Mouse (Mus musculus): ENCODE measurements around the gene Mycl. TPM values are rescaled to one million over a fixed set of nuclear protein-coding genes. Genes with fewer than 3 reads are reported as not detected.

Mycl gene
- polyA plus RNA-seq, 1 experiment from 2014 or later, result 7.1 TPM

- H3K9ac ChIP-seq (ENCODE audit: low read depth, low read length), result no peak overlapping the region
- H3K4me3 ChIP-seq (replicated peaks; ENCODE audit: low read depth, low read length), result no peak overlapping the region
- H3K4me1 ChIP-seq (replicated peaks; ENCODE audit: insufficient read depth, low read length), result peaks cover 4% of the 10 kb centered on the region; the same call in 1 of the 2 replicates
- no peak overlapping the region for H3K4me2 ChIP-seq (ENCODE audit: low read length)
- no peak overlapping the region for H3K27ac ChIP-seq
- TF ChIP-seq CTCF (IDR thresholded peaks at IDR 0.05; ENCODE audit: low read depth), result no peak
- DNase-seq (ENCODE audit: low spot score), result no peak
- 0 out of 2 replicates have a peak, but pooled peaks cover 7% of the 10 kb centered on the region for H3K27me3 ChIP-seq (ENCODE audit: insufficient read depth, low read length)
- 74% methylated on average over 3 of the region's 3 CpGs for WGBS
- H3K9me3 ChIP-seq (replicated peaks; ENCODE audit: low read length), result no peaks in the 10 kb centered on the region
- ATAC-seq (replicated peaks; ENCODE audit: low FRiP score, low read depth), result no peak
- H3K36me3 ChIP-seq (ENCODE audit: insufficient read depth, low read length), result no peaks in the 10 kb centered on the region
These were observed 15.6 kb upstream of the Mycl start for GRCm38 (mm10) chr4:122979826-122980225.

DNA sequence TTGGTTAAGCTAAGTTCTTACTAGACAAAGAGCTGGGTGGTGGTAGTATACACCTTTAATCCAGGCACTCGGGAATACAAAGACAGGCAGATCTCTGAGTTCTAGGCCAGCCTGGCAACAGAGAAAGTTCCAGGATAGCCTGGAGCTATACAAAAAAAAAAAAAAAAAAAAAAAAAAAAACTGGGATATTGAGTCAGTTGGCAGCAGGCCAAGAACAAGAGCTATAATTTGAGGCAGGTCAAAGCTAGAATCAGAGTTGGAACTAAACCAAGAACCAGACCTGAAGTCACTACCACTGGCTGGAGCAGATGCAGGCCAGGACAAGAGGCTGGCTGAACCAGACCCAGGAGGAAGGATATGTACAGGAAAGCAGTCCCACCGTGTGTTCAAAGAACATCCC lies 14.8 kb upstream of the Mycl start:
- TF ChIP-seq CTCF (IDR thresholded peaks at IDR 0.05; ENCODE audit: low read depth), result no peak
- WGBS, result 56% methylated on average over 2 of the region's 2 CpGs
- ATAC-seq (replicated peaks; ENCODE audit: low FRiP score, low read depth), result no peak

GRCm38 (mm10) chr4:122981238-122981637 lies 14.2 kb upstream of the Mycl start:
- Histone ChIP-seq H3K27ac (no peak overlapping the region), H3K4me3 (replicated peaks; ENCODE audit: low read depth, low read length) (no peak overlapping the region), H3K4me2 (ENCODE audit: low read length) (no peak overlapping the region), H3K9ac (ENCODE audit: low read depth, low read length) (no peak overlapping the region), H3K9me3 (replicated peaks; ENCODE audit: low read length) (no peaks in the 10 kb centered on the region), H3K4me1 (replicated peaks; ENCODE audit: insufficient read depth, low read length) (peaks cover 4% of the 10 kb centered on the region; the same call in 1 of the 2 replicates), H3K36me3 (ENCODE audit: insufficient read depth, low read length) (no peaks in the 10 kb centered on the region), H3K27me3 (ENCODE audit: insufficient read depth, low read length) (0 out of 2 replicates have a peak, but pooled peaks cover 7% of the 10 kb centered on the region)
- 76% methylated on average over 7 of the region's 7 CpGs for WGBS
- DNase-seq (ENCODE audit: low spot score) (no peak), ATAC-seq (replicated peaks; ENCODE audit: low FRiP score, low read depth) (no peak)
- no peak for TF ChIP-seq CTCF (IDR thresholded peaks at IDR 0.05; ENCODE audit: low read depth)

More for the DNA sequence above, 14.8 kb upstream of the Mycl start:
- H3K4me1 ChIP-seq (replicated peaks; ENCODE audit: insufficient read depth, low read length), result peaks cover 4% of the 10 kb centered on the region; the same call in 1 of the 2 replicates
- no peak for DNase-seq (ENCODE audit: low spot score)
- 0 out of 2 replicates have a peak, but pooled peaks cover 7% of the 10 kb centered on the region for H3K27me3 ChIP-seq (ENCODE audit: insufficient read depth, low read length)
- no peak overlapping the region for H3K4me2 ChIP-seq (ENCODE audit: low read length)
- H3K4me3 ChIP-seq (replicated peaks; ENCODE audit: low read depth, low read length), result no peak overlapping the region
- H3K9me3 ChIP-seq (replicated peaks; ENCODE audit: low read length), result no peaks in the 10 kb centered on the region
- H3K27ac ChIP-seq, result no peak overlapping the region
- no peak overlapping the region for H3K9ac ChIP-seq (ENCODE audit: low read depth, low read length)
- H3K36me3 ChIP-seq (ENCODE audit: insufficient read depth, low read length), result no peaks in the 10 kb centered on the region

DNA sequence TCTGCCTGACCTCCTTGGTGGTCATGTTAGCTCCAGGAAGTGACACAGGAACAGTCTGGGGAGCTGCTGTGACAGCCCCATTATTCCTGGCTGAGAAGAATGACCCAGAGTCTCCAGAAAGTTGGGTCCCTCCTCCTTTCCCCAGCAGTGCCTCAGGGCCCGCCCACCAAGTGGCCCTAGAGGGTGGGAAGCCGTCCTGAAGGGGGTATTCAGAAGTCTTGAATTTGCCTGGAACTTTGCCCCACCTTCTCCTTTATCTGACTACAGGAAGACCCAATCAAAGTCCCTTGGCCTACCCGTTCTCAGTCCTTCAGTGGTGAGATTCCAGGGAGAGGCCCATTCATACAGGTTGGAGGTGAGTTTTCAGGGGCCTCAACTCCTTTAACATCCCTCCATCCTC lies 13.5 kb upstream of the Mycl start:
- H3K36me3 ChIP-seq (ENCODE audit: insufficient read depth, low read length), result no peaks in the 10 kb centered on the region
- no peak overlapping the region for H3K9ac ChIP-seq (ENCODE audit: low read depth, low read length)
- no peak for DNase-seq (ENCODE audit: low spot score)
- H3K9me3 ChIP-seq (replicated peaks; ENCODE audit: low read length), result no peaks in the 10 kb centered on the region
- 54% methylated on average over 3 of the region's 3 CpGs for WGBS
- 0 out of 2 replicates have a peak, but pooled peaks cover 7% of the 10 kb centered on the region for H3K27me3 ChIP-seq (ENCODE audit: insufficient read depth, low read length)
- no peak overlapping the region for H3K4me2 ChIP-seq (ENCODE audit: low read length)
- no peak for TF ChIP-seq CTCF (IDR thresholded peaks at IDR 0.05; ENCODE audit: low read depth)
- H3K4me1 ChIP-seq (replicated peaks; ENCODE audit: insufficient read depth, low read length), result peaks cover 4% of the 10 kb centered on the region; the same call in 1 of the 2 replicates
- no peak overlapping the region for H3K27ac ChIP-seq
- ATAC-seq (replicated peaks; ENCODE audit: low FRiP score, low read depth), result no peak
- H3K4me3 ChIP-seq (replicated peaks; ENCODE audit: low read depth, low read length), result no peak overlapping the region

- peaks cover 4% of the 10 kb centered on the region; the same call in 1 of the 2 replicates for H3K4me1 ChIP-seq (replicated peaks; ENCODE audit: insufficient read depth, low read length)
- no peak for DNase-seq (ENCODE audit: low spot score)
These were observed 12.9 kb upstream of the Mycl start for GRCm38 (mm10) chr4:122982537-122982936.

GRCm38 (mm10) chr4:122983486-122984261 lies 11.8 kb upstream of the Mycl start:
- peaks cover 4% of the 10 kb centered on the region; the same call in 1 of the 2 replicates for H3K4me1 ChIP-seq (replicated peaks; ENCODE audit: insufficient read depth, low read length)
- ATAC-seq (replicated peaks; ENCODE audit: low FRiP score, low read depth) (no peak), DNase-seq (ENCODE audit: low spot score) (no peak)
- H3K9me3 ChIP-seq (replicated peaks; ENCODE audit: low read length), result no peaks in the 10 kb centered on the region
- TF ChIP-seq CTCF (IDR thresholded peaks at IDR 0.05; ENCODE audit: low read depth), result no peak
- no peak overlapping the region for H3K4me3 ChIP-seq (replicated peaks; ENCODE audit: low read depth, low read length)
- H3K4me2 ChIP-seq (ENCODE audit: low read length), result no peak overlapping the region
- no peak overlapping the region for H3K9ac ChIP-seq (ENCODE audit: low read depth, low read length)
- H3K27ac ChIP-seq, result no peak overlapping the region
- 32% methylated on average over 17 of the region's 17 CpGs for WGBS
- no peaks in the 10 kb centered on the region for H3K36me3 ChIP-seq (ENCODE audit: insufficient read depth, low read length)
- 0 out of 2 replicates have a peak, but pooled peaks cover 7% of the 10 kb centered on the region for H3K27me3 ChIP-seq (ENCODE audit: insufficient read depth, low read length)

More at GRCm38 (mm10) chr4:122982537-122982936, 12.9 kb upstream of the Mycl start:
- H3K4me2 ChIP-seq (ENCODE audit: low read length), result no peak overlapping the region
- no peak for ATAC-seq (replicated peaks; ENCODE audit: low FRiP score, low read depth)
- WGBS, result 62% methylated on average over 3 of the region's 3 CpGs
- H3K36me3 ChIP-seq (ENCODE audit: insufficient read depth, low read length), result no peaks in the 10 kb centered on the region
- H3K9me3 ChIP-seq (replicated peaks; ENCODE audit: low read length), result no peaks in the 10 kb centered on the region
- 0 out of 2 replicates have a peak, but pooled peaks cover 7% of the 10 kb centered on the region for H3K27me3 ChIP-seq (ENCODE audit: insufficient read depth, low read length)
- H3K4me3 ChIP-seq (replicated peaks; ENCODE audit: low read depth, low read length), result no peak overlapping the region
- H3K9ac ChIP-seq (ENCODE audit: low read depth, low read length), result no peak overlapping the region
- H3K27ac ChIP-seq, result no peak overlapping the region
- no peak for TF ChIP-seq CTCF (IDR thresholded peaks at IDR 0.05; ENCODE audit: low read depth)
